Mouse (Mus musculus) limb, embryonic 14.5 days (tissue): ENCODE measurements around the gene Dnttip2. TPM values are rescaled to one million over a fixed set of nuclear protein-coding genes. Genes with fewer than 3 reads are reported as not detected.
A peak's percentile ranks its signal among the peaks of the same experiment; 100 is the strongest.

Experiments
- ATAC-seq: fragments of 200-750 bp; cut with Nextera tagmentation; 2 replicates; pipeline ENCODE4 v1.8.0; 2017; ENCODE audit warnings: low read depth, moderate number of reproducible peaks, moderate TSS enrichment; ENCODE audit not compliant: low FRiP score
- DNase-seq: peaks from one replicate; pipeline ENCODE4 v3.0.0-alpha.2; 2015; ENCODE audit warnings: low spot score
- H3K27ac ChIP-seq: fragments of 300-500 bp; sonication (generic); replicated peaks from 2 replicates; pipeline ENCODE4 v1.5.1; 2014; ENCODE audit warnings: low read depth, mild to moderate bottlenecking, low read length, moderate library complexity, mixed read lengths
- H3K27me3 ChIP-seq: fragments of 300-500 bp; sonication (generic); 2 replicates; pipeline ENCODE4 v1.6.1; 2014; ENCODE audit warnings: low read length, mixed read lengths; ENCODE audit not compliant: control insufficient read depth, insufficient read depth
- H3K36me3 ChIP-seq: fragments of 300-500 bp; sonication (generic); 2 replicates; pipeline ENCODE4 v1.6.1; 2014; ENCODE audit warnings: mild to moderate bottlenecking, low read length, moderate library complexity, mixed read lengths; ENCODE audit not compliant: control insufficient read depth, insufficient read depth
- H3K4me1 ChIP-seq: fragments of 300-500 bp; sonication (generic); 2 replicates; pipeline ENCODE4 v1.6.1; 2014; ENCODE audit warnings: antibody characterized with exemption, low read length, mixed read lengths; ENCODE audit not compliant: control insufficient read depth, insufficient read depth
- H3K4me2 ChIP-seq: fragments of 300-500 bp; sonication (generic); replicated peaks from 2 replicates; pipeline ENCODE4 v1.6.1; 2014; ENCODE audit warnings: low read depth, mild to moderate bottlenecking, low read length, moderate library complexity; ENCODE audit not compliant: severe bottlenecking
- H3K4me3 ChIP-seq: fragments of 300-500 bp; sonication (generic); replicated peaks from 2 replicates; pipeline ENCODE4 v1.5.1; 2014; ENCODE audit warnings: low read length
- H3K9ac ChIP-seq: fragments of 300-500 bp; sonication (generic); 2 replicates; pipeline ENCODE4 v1.6.1; 2014; ENCODE audit warnings: mild to moderate bottlenecking, low read depth, low read length, moderate library complexity; ENCODE audit not compliant: severe bottlenecking
- H3K9me3 ChIP-seq: fragments of 300-500 bp; sonication (generic); 2 replicates; pipeline ENCODE4 v1.6.1; 2016; ENCODE audit warnings: low read length; ENCODE audit not compliant: control insufficient read depth
- POLR2A ChIP-seq: fragments of 200-500 bp; IDR thresholded peaks from 2 replicates; pipeline ENCODE4 v1.8.0; 2012; ENCODE audit warnings: inconsistent platforms, mild to moderate bottlenecking, moderate library complexity, borderline replicate concordance; ENCODE audit not compliant: insufficient read depth, insufficient read length; ENCODE audit errors: extremely low read depth
- WGBS: fragments of 180-500 bp; shearing (Covaris S2); extraction: QIAGEN DNeasy Blood & Tissue Kit; methylation state at CpG from one replicate; pipeline ENCODE4 v1.1.7; 2014; 5-methylcytosine and 5-hydroxymethylcytosine counted together
- microRNA counts: library from miRNA; unstranded; fragments of <30 nt; microRNA quantifications from one replicate; lab custom pipeline; 2016
- microRNA-seq: library from miRNA; unstranded; fragments of <30 nt; microRNA quantifications from one replicate; pipeline ENCODE4, GENCODE M21; 2016
- polyA plus RNA-seq, 2 experiments: library from polyadenylated mRNA; depleted of rRNA in 1 of 2; stranded (reverse) in 1 of 2; unstranded in 1 of 2; fragments of >200 nt; fragmentation: Nextera tagmentation in 1 of 2; extraction: Ambion mirVana in 1 of 2; gene quantifications; 2 replicates each; pipeline versions ENCODE4 v1.2.1 to v1.2.3; 2012 to 2014

Dnttip2 gene
- polyA plus RNA-seq, 2 experiments = 41.7 to 62.4 TPM

GRCm38 (mm10) chr3:122333493-122333892 is 59.3 kb downstream of the Dnttip2 start:
- no peak overlapping the region for H3K4me3 ChIP-seq
- no peaks in the 10 kb centered on the region for H3K9me3 ChIP-seq
- DNase-seq (peak; percentile 15), ATAC-seq (no peak)
- no peak overlapping the region for H3K9ac ChIP-seq
- WGBS = 45% methylated on average over 4 of the region's 4 CpGs
- peaks cover 14% of the 10 kb centered on the region for H3K4me1 ChIP-seq
- no peak overlapping the region for H3K4me2 ChIP-seq
- no peaks in the 10 kb centered on the region for H3K36me3 ChIP-seq
- H3K27ac ChIP-seq = no peak overlapping the region
- no peak for TF ChIP-seq POLR2A
- H3K27me3 ChIP-seq = no peaks in the 10 kb centered on the region

- Histone ChIP-seq H3K4me1 (peaks cover 15% of the 10 kb centered on the region), H3K9ac (no peak overlapping the region), H3K27ac (no peak overlapping the region), H3K4me2 (no peak overlapping the region), H3K36me3 (no peaks in the 10 kb centered on the region), H3K4me3 (no peak overlapping the region), H3K9me3 (no peaks in the 10 kb centered on the region), H3K27me3 (no peaks in the 10 kb centered on the region)
- peak; percentile 39 for ATAC-seq
- no peak for TF ChIP-seq POLR2A
- 20% methylated on average over 7 of the region's 7 CpGs for WGBS
- DNase-seq = peak; percentile 55
Measured at GRCm38 (mm10) chr3:122333902-122334301, 59.7 kb downstream of the Dnttip2 start.

GRCm38 (mm10) chr3:122334375-122334774 is 60.2 kb downstream of the Dnttip2 start:
- H3K27me3 ChIP-seq = no peaks in the 10 kb centered on the region
- DNase-seq (peak; percentile 37), ATAC-seq (peak; percentile 67; the same call in 1 of the 2 replicates)
- peaks cover 18% of the 10 kb centered on the region for H3K4me1 ChIP-seq
- WGBS = 28% methylated on average over 7 of the region's 7 CpGs
- no peak overlapping the region for H3K27ac ChIP-seq
- no peak overlapping the region for H3K4me3 ChIP-seq
- H3K9ac ChIP-seq = no peak overlapping the region
- no peaks in the 10 kb centered on the region for H3K36me3 ChIP-seq
- no peak overlapping the region for H3K4me2 ChIP-seq
- no peak for TF ChIP-seq POLR2A
- no peaks in the 10 kb centered on the region for H3K9me3 ChIP-seq

MicroRNAs encoded within 50 kb of the gene (microRNA counts, 519-probe panel; counts per million panel counts)
- 1,400 counts per million, percentile 9 among the panel's probes with 10 or more counts for microRNA mmu-miR-760 (lab: Ali Mortazavi, UCI)

Small RNA genes within 50 kb of the gene (microRNA-seq; reads per million reads assigned to microRNA genes)
- gene Gm22903 (not detected), gene Mir760 (30.7 reads per million, percentile 32 among the genes with 10 or more reads in this experiment)

Other genes with a start within 250 kb of the Dnttip2 start
- 2.2 and 2.6 TPM in 2 replicates for gene Abca4, start 229.9 kb upstream of the Dnttip2 start, polyA plus RNA-seq (2012; rRNA removed)
- 1.0 and 1.5 TPM in 2 replicates for gene Abca4, start 229.9 kb upstream of the Dnttip2 start, polyA plus RNA-seq (2014; fragmentation: Nextera tagmentation; extraction: Ambion mirVana)
- 26.6 and 30.4 TPM in 2 replicates for gene Gclm, start 28.8 kb upstream of the Dnttip2 start, polyA plus RNA-seq (2012; rRNA removed)
- 58.4 TPM in 2 replicates for gene Gclm, start 28.8 kb upstream of the Dnttip2 start, polyA plus RNA-seq (2014; fragmentation: Nextera tagmentation; extraction: Ambion mirVana)
- 7.8 and 13.2 TPM in 2 replicates for gene Bcar3, start 19.7 kb downstream of the Dnttip2 start, polyA plus RNA-seq (2012; rRNA removed)
- 7.9 TPM in 2 replicates for gene Bcar3, start 19.7 kb downstream of the Dnttip2 start, polyA plus RNA-seq (2014; fragmentation: Nextera tagmentation; extraction: Ambion mirVana)